Mouse (Mus musculus) liver, embryonic 14.5 days (tissue): ENCODE data around the gene Ilk.

ENCODE experiments used
- CTCF ChIP-seq: IDR thresholded peaks from 2 replicates; pipeline ENCODE4 v1.5.1; 2016; ENCODE audit warnings: antibody characterized with exemption, low read depth, control low read depth
- EP300 ChIP-seq: IDR thresholded peaks from 2 replicates; pipeline ENCODE4 v1.6.1; 2016; ENCODE audit warnings: antibody characterized with exemption, low read depth

- TF ChIP-seq CTCF = no peak
- no peak for TF ChIP-seq EP300
Measured at GRCm38 (mm10) chr7:105726980-105727325, 9.4 kb upstream of the Ilk start.
